Mouse (Mus musculus) liver, embryonic 14.5 days (tissue): ENCODE results near the gene Olfr1382.
"Not testable (repeated sequence)": the region's sequence is repeated elsewhere in the genome, so short reads cannot be mapped to it uniquely, and the experiment has no call there.

ENCODE experiments used
- CTCF ChIP-seq: IDR thresholded peaks from 2 replicates; pipeline ENCODE4 v1.5.1; 2016; ENCODE audit warnings: antibody characterized with exemption, low read depth, control low read depth
- EP300 ChIP-seq: IDR thresholded peaks from 2 replicates; pipeline ENCODE4 v1.6.1; 2016; ENCODE audit warnings: antibody characterized with exemption, low read depth

DNA sequence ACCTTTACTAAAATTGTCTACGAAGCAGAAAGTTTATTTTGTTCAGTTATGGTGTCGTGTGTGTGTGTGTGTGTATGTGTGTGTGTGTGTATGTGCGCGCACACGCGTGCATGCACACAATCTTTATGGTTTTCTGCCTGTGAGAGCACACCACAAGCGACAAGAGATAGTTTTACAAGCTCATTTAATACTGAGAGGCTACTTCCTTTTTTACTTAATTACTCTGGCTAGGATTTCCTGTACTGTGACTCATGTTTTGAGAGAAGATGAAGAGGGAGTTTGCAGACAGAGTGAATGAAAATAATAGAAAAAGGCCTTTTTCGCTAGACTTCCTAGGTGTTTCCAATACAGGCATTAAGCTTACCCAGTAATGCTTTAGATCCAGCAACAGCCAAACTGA lies 52.4 kb downstream of the Olfr1382 start:
- not testable (repeated sequence) for TF ChIP-seq CTCF, EP300
